Mouse (Mus musculus) thymus, postnatal 4 days (tissue): ENCODE results near the gene Tmem59.

Experiments
- DNase-seq: peaks from one replicate; pipeline ENCODE4 v3.0.0; 2021

Tmem59 gene

GRCm38 (mm10) chr4:107243365-107244333 is 65.5 kb downstream of the Tmem59 start:
- no peak for DNase-seq

GRCm38 (mm10) chr4:107245368-107245767 is 67.2 kb downstream of the Tmem59 start:
- DNase-seq: no peak

- DNase-seq: no peak
Measured at GRCm38 (mm10) chr4:107246040-107246439, 67.8 kb downstream of the Tmem59 start.

GRCm38 (mm10) chr4:107247110-107247509 is 68.9 kb downstream of the Tmem59 start:
- no peak for DNase-seq

- no peak for DNase-seq
Measured at GRCm38 (mm10) chr4:107248061-107248460, 69.9 kb downstream of the Tmem59 start.

GRCm38 (mm10) chr4:107249471-107249870 is 71.3 kb downstream of the Tmem59 start:
- DNase-seq: peak; percentile 79

GRCm38 (mm10) chr4:107250494-107250893 is 72.3 kb downstream of the Tmem59 start:
- peak; percentile 59 for DNase-seq
